Mouse (Mus musculus): ENCODE measurements around the gene Ms4a4d. TPM values are rescaled to one million over a fixed set of nuclear protein-coding genes. Genes with fewer than 3 reads are reported as not detected.
A peak's percentile ranks its signal among the peaks of the same experiment; 100 is the strongest.
"Not testable (repeated sequence)": the region's sequence is repeated elsewhere in the genome, so short reads cannot be mapped to it uniquely, and the experiment has no call there.

Ms4a4d gene
- polyA plus RNA-seq, 1 experiment from 2014 or later: 3.8 TPM

- Histone ChIP-seq H3K4me1 (ENCODE audit: insufficient read depth, low read depth, low read length) (no peaks in the 10 kb centered on the region), H3K4me2 (replicated peaks; ENCODE audit: low read depth, low read length) (no peak overlapping the region), H3K9ac (replicated peaks; ENCODE audit: low read depth) (no peak overlapping the region), H3K36me3 (ENCODE audit: insufficient read depth, low read length) (no peaks in the 10 kb centered on the region), H3K27me3 (replicated peaks; ENCODE audit: insufficient read depth, low read length) (no peaks in the 10 kb centered on the region), H3K9me3 (ENCODE audit: low read length) (no peaks in the 10 kb centered on the region), H3K4me3 (ENCODE audit: low read depth, low read length) (no peak overlapping the region), H3K27ac (ENCODE audit: low read length) (no peak overlapping the region)
- no peak for TF ChIP-seq EP300 (IDR thresholded peaks at IDR 0.05)
- TF ChIP-seq CTCF (IDR thresholded peaks at IDR 0.05): no peak
- ATAC-seq: no peak
- no peak for DNase-seq (ENCODE audit: low spot score)
Observed at GRCm38 (mm10) chr19:11547911-11548310, 11.3 kb downstream of the Ms4a4d start.

GRCm38 (mm10) chr19:11554726-11555125 lies 18.1 kb downstream of the Ms4a4d start:
- ATAC-seq: no peak

GRCm38 (mm10) chr19:11559560-11559959 lies 23.0 kb downstream of the Ms4a4d start:
- H3K4me3 ChIP-seq (ENCODE audit: low read depth, low read length); H3K9ac ChIP-seq (replicated peaks; ENCODE audit: low read depth); H3K36me3 ChIP-seq (ENCODE audit: insufficient read depth, low read length); H3K4me1 ChIP-seq (ENCODE audit: insufficient read depth, low read depth, low read length); H3K27me3 ChIP-seq (replicated peaks; ENCODE audit: insufficient read depth, low read length); H3K4me2 ChIP-seq (replicated peaks; ENCODE audit: low read depth, low read length); H3K9me3 ChIP-seq (ENCODE audit: low read length); H3K27ac ChIP-seq (ENCODE audit: low read length): not testable (repeated sequence)
- ATAC-seq (peak; percentile 43; the same call in 1 of the 2 replicates), DNase-seq (ENCODE audit: low spot score) (peak; percentile 32)

More at GRCm38 (mm10) chr19:11554726-11555125, 18.1 kb downstream of the Ms4a4d start:
- Histone ChIP-seq H3K4me2 (replicated peaks; ENCODE audit: low read depth, low read length) (no peak overlapping the region), H3K27ac (ENCODE audit: low read length) (no peak overlapping the region), H3K4me1 (ENCODE audit: insufficient read depth, low read depth, low read length) (no peaks in the 10 kb centered on the region), H3K4me3 (ENCODE audit: low read depth, low read length) (no peak overlapping the region), H3K9ac (replicated peaks; ENCODE audit: low read depth) (no peak overlapping the region), H3K9me3 (ENCODE audit: low read length) (no peaks in the 10 kb centered on the region), H3K27me3 (replicated peaks; ENCODE audit: insufficient read depth, low read length) (no peaks in the 10 kb centered on the region), H3K36me3 (ENCODE audit: insufficient read depth, low read length) (no peaks in the 10 kb centered on the region)
- WGBS: 81% methylated on average over 5 of the region's 5 CpGs
- TF ChIP-seq EP300 (IDR thresholded peaks at IDR 0.05): no peak
- no peak for TF ChIP-seq CTCF (IDR thresholded peaks at IDR 0.05)
- no peak for DNase-seq (ENCODE audit: low spot score)

GRCm38 (mm10) chr19:11574965-11575364 lies 38.4 kb downstream of the Ms4a4d start:
- Histone ChIP-seq H3K4me1 (ENCODE audit: insufficient read depth, low read depth, low read length) (no peaks in the 10 kb centered on the region), H3K9ac (replicated peaks; ENCODE audit: low read depth) (no peak overlapping the region), H3K4me2 (replicated peaks; ENCODE audit: low read depth, low read length) (no peak overlapping the region), H3K27me3 (replicated peaks; ENCODE audit: insufficient read depth, low read length) (no peaks in the 10 kb centered on the region), H3K36me3 (ENCODE audit: insufficient read depth, low read length) (no peaks in the 10 kb centered on the region), H3K9me3 (ENCODE audit: low read length) (no peaks in the 10 kb centered on the region), H3K4me3 (ENCODE audit: low read depth, low read length) (no peak overlapping the region), H3K27ac (ENCODE audit: low read length) (no peak overlapping the region)
- ATAC-seq: no peak
- no peak for TF ChIP-seq EP300 (IDR thresholded peaks at IDR 0.05)
- TF ChIP-seq CTCF (IDR thresholded peaks at IDR 0.05): no peak
- 79% methylated on average over 8 of the region's 8 CpGs for WGBS
- DNase-seq (ENCODE audit: low spot score): no peak

GRCm38 (mm10) chr19:11589205-11589604 lies 52.6 kb downstream of the Ms4a4d start:
- 71% methylated on average over 4 of the region's 4 CpGs for WGBS
- TF ChIP-seq EP300 (IDR thresholded peaks at IDR 0.05) (no peak), CTCF (IDR thresholded peaks at IDR 0.05) (no peak)
- H3K4me1 ChIP-seq (ENCODE audit: insufficient read depth, low read depth, low read length): no peaks in the 10 kb centered on the region
- no peak for ATAC-seq
- no peak overlapping the region for H3K4me3 ChIP-seq (ENCODE audit: low read depth, low read length)
- H3K4me2 ChIP-seq (replicated peaks; ENCODE audit: low read depth, low read length): no peak overlapping the region
- DNase-seq (ENCODE audit: low spot score): no peak
- no peaks in the 10 kb centered on the region for H3K36me3 ChIP-seq (ENCODE audit: insufficient read depth, low read length)
- H3K27ac ChIP-seq (ENCODE audit: low read length): no peak overlapping the region
- H3K27me3 ChIP-seq (replicated peaks; ENCODE audit: insufficient read depth, low read length): no peaks in the 10 kb centered on the region
- no peak overlapping the region for H3K9ac ChIP-seq (replicated peaks; ENCODE audit: low read depth)
- H3K9me3 ChIP-seq (ENCODE audit: low read length): no peaks in the 10 kb centered on the region

- WGBS: 61% methylated on average over 2 of the region's 2 CpGs
Observed at GRCm38 (mm10) chr19:11589891-11590449, 53.4 kb downstream of the Ms4a4d start.

GRCm38 (mm10) chr19:11601349-11601748 lies 64.7 kb downstream of the Ms4a4d start:
- TF ChIP-seq CTCF (IDR thresholded peaks at IDR 0.05) (no peak), EP300 (IDR thresholded peaks at IDR 0.05) (no peak)
- 64% methylated on average over 3 of the region's 3 CpGs for WGBS
- H3K4me3 ChIP-seq (ENCODE audit: low read depth, low read length): no peak overlapping the region
- no peak overlapping the region for H3K27ac ChIP-seq (ENCODE audit: low read length)
- H3K4me2 ChIP-seq (replicated peaks; ENCODE audit: low read depth, low read length): no peak overlapping the region
- no peak overlapping the region for H3K9ac ChIP-seq (replicated peaks; ENCODE audit: low read depth)
- DNase-seq (ENCODE audit: low spot score) (no peak), ATAC-seq (no peak)
- no peaks in the 10 kb centered on the region for H3K9me3 ChIP-seq (ENCODE audit: low read length)
- no peaks in the 10 kb centered on the region for H3K36me3 ChIP-seq (ENCODE audit: insufficient read depth, low read length)
- no peaks in the 10 kb centered on the region for H3K4me1 ChIP-seq (ENCODE audit: insufficient read depth, low read depth, low read length)
- no peaks in the 10 kb centered on the region for H3K27me3 ChIP-seq (replicated peaks; ENCODE audit: insufficient read depth, low read length)

More at GRCm38 (mm10) chr19:11589891-11590449, 53.4 kb downstream of the Ms4a4d start:
- Histone ChIP-seq H3K4me3 (ENCODE audit: low read depth, low read length) (no peak overlapping the region), H3K4me2 (replicated peaks; ENCODE audit: low read depth, low read length) (no peak overlapping the region), H3K9ac (replicated peaks; ENCODE audit: low read depth) (no peak overlapping the region), H3K4me1 (ENCODE audit: insufficient read depth, low read depth, low read length) (no peaks in the 10 kb centered on the region), H3K9me3 (ENCODE audit: low read length) (no peaks in the 10 kb centered on the region), H3K36me3 (ENCODE audit: insufficient read depth, low read length) (no peaks in the 10 kb centered on the region), H3K27me3 (replicated peaks; ENCODE audit: insufficient read depth, low read length) (no peaks in the 10 kb centered on the region), H3K27ac (ENCODE audit: low read length) (no peak overlapping the region)
- no peak for ATAC-seq
- DNase-seq (ENCODE audit: low spot score): no peak
- TF ChIP-seq CTCF (IDR thresholded peaks at IDR 0.05) (no peak), EP300 (IDR thresholded peaks at IDR 0.05) (no peak)
